Mouse (Mus musculus): ENCODE data around the gene Lamtor1. TPM values are rescaled to one million over a fixed set of nuclear protein-coding genes. Genes with fewer than 3 reads are reported as not detected.

The Lamtor1 gene
- polyA plus RNA-seq, 1 experiment from 2014 or later, result 164 TPM

DNA sequence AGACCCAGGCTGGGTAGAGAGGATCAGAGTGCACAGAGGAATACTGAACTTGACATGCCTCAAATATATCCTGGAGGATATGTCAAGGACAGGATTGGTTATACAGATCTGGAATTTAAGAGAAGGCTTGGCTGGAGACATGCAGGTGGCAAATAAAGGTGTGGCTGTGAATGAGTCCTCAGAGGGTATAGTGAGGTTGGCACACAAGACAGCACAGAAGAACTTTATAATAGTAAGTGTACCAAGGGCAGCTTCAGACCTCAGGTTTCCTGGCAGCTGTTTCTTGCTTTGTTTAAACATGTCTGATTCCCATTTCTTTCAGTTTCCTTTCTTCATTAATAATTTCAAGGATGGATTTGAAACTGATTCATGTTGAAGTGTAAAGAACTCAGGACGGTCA, 26.8 kb downstream of the Lamtor1 start:
- H3K27me3 ChIP-seq (ENCODE audit: insufficient read depth, low read length), result no peaks in the 10 kb centered on the region
- H3K9me3 ChIP-seq (replicated peaks; ENCODE audit: low read length), result no peaks in the 10 kb centered on the region
- H3K27ac ChIP-seq, result no peak overlapping the region
- H3K36me3 ChIP-seq (ENCODE audit: insufficient read depth, low read length), result no peaks in the 10 kb centered on the region
- no peak overlapping the region for H3K9ac ChIP-seq (ENCODE audit: low read depth, low read length)
- ATAC-seq (replicated peaks; ENCODE audit: low FRiP score, low read depth), result no peak
- no peaks in the 10 kb centered on the region; the same call in 1 of the 2 replicates for H3K4me1 ChIP-seq (replicated peaks; ENCODE audit: insufficient read depth, low read length)
- DNase-seq (ENCODE audit: low spot score), result no peak
- H3K4me3 ChIP-seq (replicated peaks; ENCODE audit: low read depth, low read length), result no peak overlapping the region
- 84% methylated on average over 1 of the region's 1 CpGs for WGBS
- H3K4me2 ChIP-seq (ENCODE audit: low read length), result peak overlapping the region; percentile 76; the same call in 1 of the 2 replicates
- no peak for TF ChIP-seq CTCF (IDR thresholded peaks at IDR 0.05; ENCODE audit: low read depth)

- 2% methylated on average over 15 of the region's 15 CpGs for WGBS
- Histone ChIP-seq H3K4me2 (ENCODE audit: low read length) (peak overlapping the region; percentile 76), H3K9ac (ENCODE audit: low read depth, low read length) (peak overlapping the region; percentile 56), H3K36me3 (ENCODE audit: insufficient read depth, low read length) (no peaks in the 10 kb centered on the region), H3K27me3 (ENCODE audit: insufficient read depth, low read length) (no peaks in the 10 kb centered on the region), H3K27ac (peak overlapping the region; percentile 75), H3K4me1 (replicated peaks; ENCODE audit: insufficient read depth, low read length) (no peaks in the 10 kb centered on the region; the same call in 1 of the 2 replicates), H3K4me3 (replicated peaks; ENCODE audit: low read depth, low read length) (peak overlapping the region; percentile 63), H3K9me3 (replicated peaks; ENCODE audit: low read length) (no peaks in the 10 kb centered on the region)
- TF ChIP-seq CTCF (IDR thresholded peaks at IDR 0.05; ENCODE audit: low read depth), result no peak
- DNase-seq (ENCODE audit: low spot score), result peak; percentile 39
- peak; percentile 37; the same call in 1 of the 2 replicates for ATAC-seq (replicated peaks; ENCODE audit: low FRiP score, low read depth)
Observed at GRCm38 (mm10) chr7:101933300-101933699, 27.6 kb downstream of the Lamtor1 start.

- no peaks in the 10 kb centered on the region for H3K36me3 ChIP-seq (ENCODE audit: insufficient read depth, low read length)
- peak within 1 kb of the TSS; percentile 76 for H3K4me2 ChIP-seq (ENCODE audit: low read length)
- H3K9me3 ChIP-seq (replicated peaks; ENCODE audit: low read length), result no peaks in the 10 kb centered on the region
- ATAC-seq (replicated peaks; ENCODE audit: low FRiP score, low read depth) (peak; percentile 98), DNase-seq (ENCODE audit: low spot score) (peak; percentile 99)
- H3K27ac ChIP-seq, result peak within 1 kb of the TSS; percentile 75
- H3K4me1 ChIP-seq (replicated peaks; ENCODE audit: insufficient read depth, low read length), result no peaks in the 10 kb centered on the region; the same call in 1 of the 2 replicates
- no peak for TF ChIP-seq CTCF (IDR thresholded peaks at IDR 0.05; ENCODE audit: low read depth)
- WGBS, result under 1% methylated on average over 40 of the region's 40 CpGs
- H3K4me3 ChIP-seq (replicated peaks; ENCODE audit: low read depth, low read length), result peak within 1 kb of the TSS; percentile 63
- H3K27me3 ChIP-seq (ENCODE audit: insufficient read depth, low read length), result no peaks in the 10 kb centered on the region
- H3K9ac ChIP-seq (ENCODE audit: low read depth, low read length), result peak within 1 kb of the TSS; percentile 61
Observed at GRCm38 (mm10) chr7:101933751-101934240, 28.1 kb downstream of the Lamtor1 start, which contains the start of the genes Lrrc51 and Numa1. Gene Lrrc51, minus strand, starts transcription at chr7:101933895. Gene Numa1, plus strand, starts transcription at chr7:101934111.

DNA sequence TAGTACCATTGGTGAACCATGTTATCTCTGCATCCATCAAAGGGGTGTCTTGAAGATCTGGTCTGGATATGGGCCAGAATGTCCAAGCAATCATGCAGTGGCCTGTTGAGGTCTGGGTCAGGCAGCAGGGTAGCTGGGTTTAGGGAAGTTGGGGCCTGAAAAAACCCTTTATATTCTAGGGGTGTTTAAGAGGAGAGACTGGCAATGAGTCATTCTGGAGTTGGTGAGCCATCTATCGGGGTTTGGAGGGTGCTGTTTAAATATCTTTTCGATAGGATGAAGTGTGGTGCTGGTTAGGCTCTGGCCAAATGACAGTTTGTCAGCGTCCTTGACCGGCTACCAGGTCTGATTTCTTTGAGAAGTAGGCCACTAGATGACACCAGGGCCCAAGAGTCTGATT, 30.3 kb downstream of the Lamtor1 start:
- H3K4me2 ChIP-seq (ENCODE audit: low read length), result no peak overlapping the region
- no peak overlapping the region for H3K9ac ChIP-seq (ENCODE audit: low read depth, low read length)
- H3K9me3 ChIP-seq (replicated peaks; ENCODE audit: low read length), result no peaks in the 10 kb centered on the region
- no peak for ATAC-seq (replicated peaks; ENCODE audit: low FRiP score, low read depth)
- H3K36me3 ChIP-seq (ENCODE audit: insufficient read depth, low read length), result no peaks in the 10 kb centered on the region
- no peak for DNase-seq (ENCODE audit: low spot score)
- H3K27ac ChIP-seq, result no peak overlapping the region
- H3K4me3 ChIP-seq (replicated peaks; ENCODE audit: low read depth, low read length), result no peak overlapping the region
- H3K4me1 ChIP-seq (replicated peaks; ENCODE audit: insufficient read depth, low read length), result no peaks in the 10 kb centered on the region; the same call in 1 of the 2 replicates
- WGBS, result 95% methylated on average over 4 of the region's 4 CpGs
- TF ChIP-seq CTCF (IDR thresholded peaks at IDR 0.05; ENCODE audit: low read depth), result no peak
- no peaks in the 10 kb centered on the region for H3K27me3 ChIP-seq (ENCODE audit: insufficient read depth, low read length)

DNA sequence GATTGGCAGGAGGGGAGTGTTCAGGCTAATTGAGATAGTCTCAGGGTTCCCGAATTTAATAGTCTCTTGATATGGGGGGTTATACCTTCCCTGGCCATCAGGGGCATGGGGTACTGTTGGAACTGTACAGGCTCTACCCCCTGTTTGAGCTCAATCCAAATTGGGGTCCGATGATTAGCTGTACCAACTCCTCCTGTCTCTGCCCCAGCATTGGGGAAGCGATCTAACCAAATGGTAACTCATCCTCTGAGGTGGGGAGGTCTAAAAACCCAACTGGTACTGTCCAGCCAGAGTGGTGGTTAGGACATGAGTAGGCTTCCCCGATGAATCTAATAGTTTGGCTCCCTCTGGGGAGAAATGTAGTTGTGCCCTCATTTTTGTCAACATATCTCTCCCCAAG, 31.3 kb downstream of the Lamtor1 start:
- WGBS, result 96% methylated on average over 4 of the region's 4 CpGs
- no peak overlapping the region for H3K4me2 ChIP-seq (ENCODE audit: low read length)
- no peaks in the 10 kb centered on the region; the same call in 1 of the 2 replicates for H3K4me1 ChIP-seq (replicated peaks; ENCODE audit: insufficient read depth, low read length)
- no peak overlapping the region for H3K9ac ChIP-seq (ENCODE audit: low read depth, low read length)
- H3K27me3 ChIP-seq (ENCODE audit: insufficient read depth, low read length), result no peaks in the 10 kb centered on the region
- H3K36me3 ChIP-seq (ENCODE audit: insufficient read depth, low read length), result no peaks in the 10 kb centered on the region
- no peak overlapping the region for H3K4me3 ChIP-seq (replicated peaks; ENCODE audit: low read depth, low read length)
- H3K9me3 ChIP-seq (replicated peaks; ENCODE audit: low read length), result no peaks in the 10 kb centered on the region
- ATAC-seq (replicated peaks; ENCODE audit: low FRiP score, low read depth), result no peak
- H3K27ac ChIP-seq, result no peak overlapping the region
- no peak for TF ChIP-seq CTCF (IDR thresholded peaks at IDR 0.05; ENCODE audit: low read depth)
- no peak for DNase-seq (ENCODE audit: low spot score)

- H3K9me3 ChIP-seq (replicated peaks; ENCODE audit: low read length), result no peaks in the 10 kb centered on the region
- DNase-seq (ENCODE audit: low spot score), result no peak
- no peak for TF ChIP-seq CTCF (IDR thresholded peaks at IDR 0.05; ENCODE audit: low read depth)
- no peak overlapping the region for H3K4me3 ChIP-seq (replicated peaks; ENCODE audit: low read depth, low read length)
- no peaks in the 10 kb centered on the region; the same call in 1 of the 2 replicates for H3K4me1 ChIP-seq (replicated peaks; ENCODE audit: insufficient read depth, low read length)
- H3K4me2 ChIP-seq (ENCODE audit: low read length), result no peak overlapping the region
- no peaks in the 10 kb centered on the region for H3K27me3 ChIP-seq (ENCODE audit: insufficient read depth, low read length)
- H3K27ac ChIP-seq, result no peak overlapping the region
- 95% methylated on average over 4 of the region's 4 CpGs for WGBS
- no peaks in the 10 kb centered on the region for H3K36me3 ChIP-seq (ENCODE audit: insufficient read depth, low read length)
- no peak for ATAC-seq (replicated peaks; ENCODE audit: low FRiP score, low read depth)
- no peak overlapping the region for H3K9ac ChIP-seq (ENCODE audit: low read depth, low read length)
Observed at GRCm38 (mm10) chr7:101937569-101937968, 31.9 kb downstream of the Lamtor1 start.

- no peak for DNase-seq (ENCODE audit: low spot score)
- WGBS, result 82% methylated on average over 2 of the region's 2 CpGs
Observed at GRCm38 (mm10) chr7:101938348-101938747, 32.6 kb downstream of the Lamtor1 start.

More at GRCm38 (mm10) chr7:101938348-101938747, 32.6 kb downstream of the Lamtor1 start:
- Histone ChIP-seq H3K27me3 (ENCODE audit: insufficient read depth, low read length) (no peaks in the 10 kb centered on the region), H3K27ac (no peak overlapping the region), H3K4me2 (ENCODE audit: low read length) (no peak overlapping the region), H3K9ac (ENCODE audit: low read depth, low read length) (no peak overlapping the region), H3K4me3 (replicated peaks; ENCODE audit: low read depth, low read length) (no peak overlapping the region), H3K4me1 (replicated peaks; ENCODE audit: insufficient read depth, low read length) (no peaks in the 10 kb centered on the region), H3K9me3 (replicated peaks; ENCODE audit: low read length) (no peaks in the 10 kb centered on the region), H3K36me3 (ENCODE audit: insufficient read depth, low read length) (no peaks in the 10 kb centered on the region)
- ATAC-seq (replicated peaks; ENCODE audit: low FRiP score, low read depth), result no peak
- TF ChIP-seq CTCF (IDR thresholded peaks at IDR 0.05; ENCODE audit: low read depth), result no peak
